Mouse (Mus musculus) CD4-positive helper T cell, adult 2 months (primary cell): Measurements from ENCODE around the gene Phactr1.

Experiments used
- DNase-seq: peaks from one replicate; pipeline ENCODE4 v3.0.0-alpha.2; 2012; ENCODE audit warnings: low read depth, missing footprints, low spot score

Phactr1 gene

DNA sequence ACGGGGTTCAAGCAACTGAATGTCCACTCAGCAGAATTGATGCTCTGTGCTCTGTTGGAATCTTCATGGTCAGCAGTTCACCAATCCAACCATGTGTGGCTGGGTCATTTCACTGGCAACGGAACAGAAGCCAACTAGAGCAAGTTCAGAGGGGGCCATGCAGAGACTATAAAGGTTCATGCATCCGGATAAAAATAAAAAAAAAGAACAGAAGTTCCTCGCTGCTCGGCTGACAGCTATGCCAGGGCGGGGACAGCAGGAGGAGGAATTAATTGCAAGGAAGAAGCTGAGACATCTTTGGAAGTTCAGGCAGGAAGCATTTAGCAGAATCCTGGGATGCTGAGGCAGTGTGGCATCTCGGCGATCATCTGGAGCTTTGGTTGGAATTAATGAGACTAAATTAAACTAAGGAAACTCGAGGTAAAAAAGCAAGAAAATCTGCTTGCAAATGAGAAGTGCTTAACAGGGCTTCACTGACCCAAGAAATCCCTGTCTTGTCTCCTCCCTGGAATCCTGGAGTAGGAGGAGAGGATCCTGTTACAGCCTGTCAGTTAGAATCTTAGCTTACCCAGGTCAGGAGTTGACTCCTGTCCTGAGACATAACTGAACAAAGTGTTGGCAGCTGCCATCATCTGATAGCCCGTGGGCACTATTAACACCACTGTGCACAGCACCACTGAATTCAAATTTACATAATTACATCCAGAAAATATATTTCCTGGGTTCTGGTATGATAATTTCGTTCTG lies 77.4 kb downstream of the Phactr1 start:
- no peak for DNase-seq

DNA sequence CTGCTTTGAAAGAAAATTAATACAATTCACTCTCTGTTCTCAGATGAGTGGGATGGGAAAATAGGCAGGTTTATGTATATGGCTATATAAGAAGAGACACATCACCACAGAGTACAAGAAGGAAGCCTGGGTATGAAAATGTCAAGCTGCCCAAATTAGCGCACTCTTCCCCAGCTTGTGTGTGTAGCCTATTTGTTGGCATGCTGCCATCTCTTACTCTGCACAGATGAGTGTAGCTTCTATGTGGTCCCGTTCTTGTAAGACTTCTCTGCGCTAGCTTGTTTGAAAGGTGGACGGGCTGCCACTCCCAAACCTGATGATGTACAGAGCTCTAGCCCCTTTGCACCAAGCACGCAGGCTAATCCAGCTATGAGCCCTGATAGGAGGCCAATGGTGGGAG lies 78.7 kb downstream of the Phactr1 start:
- DNase-seq: no peak

DNA sequence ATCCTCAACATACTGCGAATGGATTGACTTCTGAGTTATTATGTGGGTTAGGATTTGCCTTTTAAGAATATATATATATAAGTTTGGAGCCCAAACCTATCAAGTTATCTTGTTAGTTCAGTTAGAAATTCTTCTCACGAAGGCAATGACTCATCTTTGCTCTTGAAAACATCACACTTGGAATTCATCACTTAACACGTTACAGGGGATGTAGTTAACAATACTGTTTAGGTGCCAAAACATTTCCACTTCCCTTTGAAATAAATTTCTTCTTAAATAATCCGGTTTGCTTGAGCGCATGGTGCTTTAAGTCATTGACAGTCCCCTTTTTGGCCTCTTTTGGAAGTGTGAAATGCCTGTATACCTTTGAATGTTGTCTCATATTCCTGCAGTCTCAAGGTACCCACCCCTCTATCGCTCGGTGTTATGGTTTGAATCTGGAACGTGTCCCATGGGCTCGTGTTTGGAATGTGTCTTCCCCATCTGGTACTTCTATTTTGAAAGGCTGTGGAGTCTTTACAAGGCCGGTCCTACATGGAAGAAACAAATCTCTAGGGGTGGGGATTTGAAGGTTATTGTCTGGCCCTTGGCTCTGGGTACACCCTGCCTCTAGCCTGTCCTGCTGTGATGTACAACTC lies 80.6 kb downstream of the Phactr1 start:
- DNase-seq: no peak

DNA sequence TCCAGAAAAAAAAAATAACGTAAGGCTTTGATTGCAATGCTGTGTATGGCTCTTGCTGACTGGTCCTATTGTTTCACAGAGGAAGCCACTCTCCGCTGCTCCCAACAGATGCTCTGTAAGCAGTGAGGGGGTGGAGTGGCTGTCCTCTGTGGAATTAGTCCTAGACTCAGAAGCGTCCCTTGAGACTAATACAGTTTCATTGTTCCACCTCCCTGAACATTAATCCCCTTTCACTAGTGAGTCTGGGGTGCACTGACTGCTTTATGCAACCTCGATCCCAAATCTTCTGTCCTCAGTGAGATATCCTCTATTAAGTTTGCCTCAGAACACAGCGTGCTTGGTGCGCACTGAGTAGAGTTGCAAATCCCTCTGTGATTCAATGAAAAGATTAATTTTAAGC lies 91.9 kb downstream of the Phactr1 start:
- DNase-seq: no peak

DNA sequence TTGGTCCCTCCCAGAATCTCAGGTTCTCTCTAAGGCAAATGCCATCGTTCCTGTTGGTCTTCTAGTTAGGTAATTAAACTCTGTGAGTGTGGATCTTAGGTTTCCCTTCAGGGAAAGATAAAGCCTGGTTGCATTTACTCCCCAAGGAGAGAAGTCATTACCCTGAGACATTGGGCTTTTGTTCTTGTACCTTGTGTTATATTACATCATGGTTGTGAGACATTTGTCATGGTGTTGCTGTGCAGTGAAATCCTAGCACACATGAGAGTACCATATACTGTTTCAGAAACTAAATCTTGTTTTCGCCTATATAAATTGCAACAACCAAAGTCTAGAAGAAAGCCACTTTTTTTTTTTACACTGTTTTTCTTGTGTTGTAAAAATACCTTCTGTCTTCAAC lies 93.6 kb downstream of the Phactr1 start:
- no peak for DNase-seq

DNA sequence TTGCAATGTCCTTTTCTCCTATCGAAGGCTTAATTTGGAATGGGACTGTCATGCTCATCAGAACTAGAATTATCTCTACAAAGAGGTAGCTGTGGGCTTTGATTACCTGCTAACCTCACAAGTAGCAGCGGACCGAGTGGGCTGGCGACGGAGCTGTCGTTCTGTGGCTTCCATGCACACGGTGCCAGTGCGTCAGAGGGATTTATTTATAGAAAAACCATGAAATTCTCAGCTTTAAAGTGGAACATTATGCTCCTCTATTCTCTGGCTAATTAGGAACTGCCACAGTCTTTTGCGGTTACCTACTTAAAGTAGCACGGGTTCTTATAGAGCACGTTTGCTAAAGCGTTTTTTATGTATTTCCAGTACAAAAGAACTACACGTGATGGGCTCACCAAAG lies 101.7 kb downstream of the Phactr1 start:
- no peak for DNase-seq

DNA sequence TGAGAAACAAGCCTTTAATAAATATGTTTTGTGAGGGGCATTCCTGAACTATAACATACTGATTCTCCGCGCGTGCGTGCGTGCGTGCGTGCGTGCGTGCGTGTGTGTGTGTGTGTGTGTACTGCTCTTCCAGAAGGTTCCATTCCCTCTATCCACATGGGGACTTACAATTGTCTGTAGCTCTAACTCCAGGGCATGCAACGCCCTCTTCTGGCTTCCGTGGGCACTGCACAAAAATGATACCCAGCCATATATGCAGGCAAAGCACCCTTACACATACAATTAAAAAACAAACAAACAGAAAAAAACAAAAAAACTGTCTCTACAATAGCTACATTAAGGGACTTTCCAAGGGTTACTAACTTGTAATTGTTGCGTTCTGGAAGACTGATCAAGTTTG lies 108.8 kb downstream of the Phactr1 start:
- no peak for DNase-seq

DNA sequence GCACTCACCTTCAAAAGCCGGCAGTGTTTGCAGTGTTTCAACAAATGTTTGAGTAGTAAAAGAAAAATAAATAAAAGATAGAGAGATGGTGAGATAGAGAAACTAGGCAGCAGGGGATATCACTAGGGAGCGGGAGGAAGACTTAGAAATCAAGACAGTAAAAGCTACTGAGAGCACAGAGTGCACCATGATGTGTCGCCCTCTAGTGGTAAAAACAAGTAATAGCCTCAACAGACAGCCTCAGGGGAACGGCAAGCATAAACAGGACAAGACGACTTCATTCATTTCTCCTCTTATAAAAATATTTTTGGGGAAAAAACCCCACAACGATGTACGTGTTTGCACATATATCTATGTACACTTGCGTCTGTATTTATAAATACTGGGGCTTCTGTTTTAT lies 111.9 kb downstream of the Phactr1 start:
- peak; percentile 8 for DNase-seq

DNA sequence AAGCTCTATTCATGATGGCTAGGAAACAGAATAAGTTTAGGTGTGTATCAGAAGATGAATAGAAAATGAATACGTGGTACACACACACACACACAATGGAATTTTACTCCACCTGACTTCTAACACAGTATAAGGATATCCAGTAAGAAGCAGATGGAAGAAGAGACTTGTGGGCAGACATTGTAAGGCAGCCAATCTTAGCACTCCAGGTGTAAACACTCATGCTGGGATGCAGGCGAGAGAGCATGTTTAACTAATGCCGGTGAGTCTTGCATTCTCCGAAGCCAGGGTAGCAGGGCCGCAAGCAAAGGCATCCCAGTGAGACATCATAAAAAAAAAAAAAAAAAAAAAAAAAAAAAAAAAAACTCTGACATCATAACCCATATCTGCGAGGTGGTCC lies 120.1 kb downstream of the Phactr1 start:
- no peak for DNase-seq

DNA sequence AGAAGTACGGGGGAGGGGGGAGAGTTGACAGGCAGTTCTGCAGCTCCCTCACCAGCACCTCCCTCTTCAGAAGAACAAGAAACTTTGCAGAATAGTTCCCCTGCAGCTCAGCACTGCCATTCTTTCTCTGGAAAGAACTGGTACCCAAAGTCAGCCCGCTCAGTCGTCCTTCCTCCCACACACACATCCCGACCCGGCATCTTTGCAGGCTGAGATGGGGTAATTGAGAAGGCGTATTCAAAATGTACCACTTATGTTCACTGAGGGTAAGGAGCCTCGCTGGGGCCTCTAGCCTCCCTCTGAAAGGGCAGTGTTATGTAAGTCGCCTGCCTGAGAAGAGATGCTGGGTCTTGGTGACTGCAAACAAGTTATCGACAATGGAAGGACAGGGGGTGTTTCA lies 123.9 kb downstream of the Phactr1 start:
- no peak for DNase-seq

DNA sequence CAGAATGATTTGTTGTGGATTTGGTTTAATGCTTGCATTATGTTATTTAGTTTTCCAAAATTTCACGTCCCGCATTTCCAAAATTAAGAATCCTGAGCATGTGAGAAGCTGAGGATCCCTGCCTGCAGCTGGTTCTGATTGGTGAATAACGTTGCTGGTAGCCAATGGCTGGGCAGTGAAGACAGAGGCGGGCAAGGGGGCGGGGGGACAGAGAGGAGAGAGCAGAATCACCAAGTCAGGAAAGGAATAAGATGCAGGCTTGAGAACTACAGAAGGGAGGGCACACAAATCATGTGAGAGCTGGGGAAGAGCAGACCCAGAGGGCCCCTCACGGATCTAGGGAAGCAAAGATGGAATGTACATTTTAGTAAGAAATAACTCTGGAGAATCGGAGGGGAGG lies 132.3 kb downstream of the Phactr1 start:
- no peak for DNase-seq

DNA sequence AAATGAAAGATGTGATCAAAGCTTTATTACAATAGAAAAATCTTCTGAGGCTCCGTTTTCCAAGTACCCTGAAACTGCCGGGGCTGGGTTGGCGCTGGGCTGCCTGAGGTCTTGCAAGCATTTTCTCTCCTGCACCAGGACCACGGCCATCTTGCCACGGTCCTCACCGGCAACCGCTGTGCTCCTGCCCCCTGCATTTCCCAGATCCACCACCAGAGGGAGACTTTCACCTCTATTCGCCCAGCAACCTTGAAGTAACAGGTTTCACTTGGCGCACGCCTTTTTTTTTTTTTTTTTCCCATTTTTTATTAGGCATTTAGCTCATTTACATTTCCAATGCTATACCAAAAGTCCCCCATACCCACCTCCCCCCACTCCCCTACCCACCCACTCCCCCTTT lies 138.0 kb downstream of the Phactr1 start:
- DNase-seq: peak; percentile 39

DNA sequence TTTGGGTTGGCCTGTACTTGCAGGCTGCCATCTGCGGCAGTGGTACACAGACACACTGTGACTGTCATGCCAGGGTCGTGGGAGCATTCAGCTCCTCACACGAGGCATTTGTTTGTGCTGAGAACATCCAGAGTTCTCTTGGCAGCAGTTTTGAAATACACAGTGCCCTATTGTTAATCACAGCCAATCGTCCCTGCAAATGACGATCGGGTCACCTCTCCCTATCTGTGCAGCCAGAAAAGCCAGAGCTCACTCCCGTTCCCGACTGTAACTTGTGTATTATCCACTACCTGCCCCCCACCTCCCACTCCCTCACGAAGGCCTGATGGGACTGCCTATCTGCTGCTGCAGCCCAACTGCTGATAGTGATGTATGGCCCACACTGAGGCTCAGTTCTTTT lies 140.1 kb downstream of the Phactr1 start:
- no peak for DNase-seq

DNA sequence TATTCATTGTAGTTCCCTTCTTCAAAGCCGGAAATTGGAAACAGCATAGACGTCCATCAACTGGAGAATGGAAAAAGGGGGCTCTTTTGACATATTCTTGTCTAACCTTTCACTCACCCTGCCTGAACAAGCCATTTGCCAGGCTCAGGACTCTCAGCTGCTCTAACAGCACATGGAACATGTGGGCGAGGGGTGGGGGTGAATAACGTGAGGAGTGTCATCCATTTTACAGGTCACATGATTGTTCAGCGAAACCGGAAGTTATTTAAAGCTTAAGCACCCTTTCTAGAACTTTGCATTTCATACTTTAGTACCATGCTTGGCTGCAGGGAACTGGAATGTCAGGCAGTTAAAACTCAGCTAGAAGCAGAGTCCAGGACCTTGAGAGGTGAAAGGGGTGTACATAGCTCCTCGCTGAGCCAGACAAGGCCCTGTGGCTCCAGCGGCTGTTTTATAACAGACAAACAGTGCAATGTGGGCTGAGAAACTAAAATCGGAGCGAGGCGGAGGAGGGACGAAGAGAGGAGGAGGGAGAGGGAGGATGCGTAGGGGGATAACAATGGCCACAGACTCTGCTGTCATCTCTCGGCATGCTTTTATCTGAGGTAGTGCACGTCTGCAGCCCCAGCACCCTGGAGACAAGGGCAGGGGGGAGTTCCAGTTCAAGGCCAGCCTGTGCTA lies 141.1 kb downstream of the Phactr1 start:
- no peak for DNase-seq

DNA sequence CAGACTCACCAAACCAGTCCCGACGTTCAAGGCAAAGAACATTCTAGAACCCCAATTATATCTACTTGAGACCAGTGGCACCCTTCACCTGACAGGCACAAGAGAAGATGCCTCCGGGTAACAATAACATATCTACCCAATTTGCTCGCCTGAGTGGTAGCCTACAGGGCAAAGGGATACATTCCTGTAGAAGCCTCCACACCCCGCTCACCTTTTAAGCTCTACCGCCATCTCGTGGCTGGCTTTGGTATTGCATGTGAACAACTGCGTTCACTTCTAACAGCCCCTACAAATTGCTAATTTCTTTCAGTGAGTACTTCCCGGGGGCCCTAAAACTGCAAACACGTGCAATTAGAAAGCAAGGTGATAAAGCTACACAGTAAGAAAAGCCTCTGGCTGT lies 142.1 kb downstream of the Phactr1 start:
- DNase-seq: peak; percentile 30

DNA sequence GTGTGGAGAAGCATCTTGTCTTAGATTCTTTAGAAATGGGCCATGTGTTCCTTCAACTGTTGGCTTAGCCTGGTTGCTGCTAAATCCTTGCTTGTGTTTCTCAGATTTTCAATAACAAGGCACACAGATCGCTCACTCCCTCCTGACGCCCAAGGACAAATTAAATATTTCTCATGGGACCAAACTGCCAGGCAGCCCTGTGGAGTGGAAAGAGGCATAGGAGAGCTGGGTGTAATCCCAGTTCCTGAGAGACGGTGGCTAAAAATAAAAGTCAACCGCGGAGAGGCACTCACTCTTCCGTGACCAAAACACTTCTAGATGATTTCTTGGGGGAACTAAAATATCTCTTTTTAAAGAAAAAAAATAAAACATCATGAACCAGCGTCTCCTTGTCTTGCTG lies 143.5 kb downstream of the Phactr1 start:
- no peak for DNase-seq

DNA sequence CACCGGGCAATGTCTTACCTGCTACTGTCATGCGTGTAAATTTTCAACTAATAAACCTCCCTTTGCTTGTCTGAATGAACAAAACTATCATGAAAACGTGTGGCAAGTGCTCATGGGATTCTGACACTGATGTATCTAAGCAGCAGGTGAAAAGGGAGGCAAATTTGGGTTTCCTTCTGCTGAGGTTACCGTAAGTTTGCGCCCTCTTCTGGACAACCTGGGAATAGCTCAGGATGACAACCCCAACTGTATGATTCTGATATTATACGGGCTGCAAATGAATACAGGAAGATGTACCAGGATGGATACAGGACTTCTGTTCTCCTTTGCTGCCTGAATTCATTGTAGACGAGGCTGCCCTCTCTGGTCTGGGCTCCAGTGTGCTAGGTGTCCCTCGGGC lies 146.2 kb downstream of the Phactr1 start:
- DNase-seq: no peak

DNA sequence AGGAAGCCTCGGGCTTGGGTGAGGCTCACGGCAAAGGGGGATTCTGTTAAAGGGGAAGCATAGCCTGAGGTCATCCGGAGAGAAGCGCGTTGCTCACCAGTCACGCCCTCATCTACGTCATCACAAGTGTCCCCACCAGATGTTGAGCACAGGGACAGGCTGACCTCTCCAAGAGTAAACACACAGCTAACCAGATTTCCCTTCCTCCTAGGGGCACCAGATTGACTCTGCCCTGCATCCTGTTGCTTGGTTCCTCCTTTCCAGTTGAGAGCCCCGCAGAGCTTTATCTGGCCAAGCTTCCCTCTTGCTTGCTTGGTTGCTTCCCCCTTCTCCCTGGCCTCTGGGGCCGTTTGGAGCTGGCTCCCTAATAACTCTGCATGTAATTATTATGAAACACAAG lies 148.6 kb downstream of the Phactr1 start:
- no peak for DNase-seq

DNA sequence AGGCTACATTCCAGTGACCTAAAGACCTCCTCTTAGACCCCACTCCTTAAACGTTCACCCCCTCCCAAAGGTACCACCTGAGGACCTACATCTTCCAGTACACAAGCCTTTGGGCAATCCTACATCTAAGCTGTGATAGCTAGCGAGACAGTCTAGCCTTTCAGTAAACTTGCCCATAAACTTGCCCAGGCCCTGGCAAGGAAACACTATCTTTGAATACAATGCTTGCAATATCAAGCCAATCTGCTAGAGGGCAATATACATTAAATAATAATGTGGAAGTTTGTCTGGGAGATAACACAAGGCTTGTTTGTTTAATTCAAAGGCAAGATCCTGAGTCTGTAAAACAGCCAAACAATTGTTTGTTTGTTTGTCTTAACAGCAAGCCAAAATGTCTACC lies 155.0 kb downstream of the Phactr1 start:
- no peak for DNase-seq

DNA sequence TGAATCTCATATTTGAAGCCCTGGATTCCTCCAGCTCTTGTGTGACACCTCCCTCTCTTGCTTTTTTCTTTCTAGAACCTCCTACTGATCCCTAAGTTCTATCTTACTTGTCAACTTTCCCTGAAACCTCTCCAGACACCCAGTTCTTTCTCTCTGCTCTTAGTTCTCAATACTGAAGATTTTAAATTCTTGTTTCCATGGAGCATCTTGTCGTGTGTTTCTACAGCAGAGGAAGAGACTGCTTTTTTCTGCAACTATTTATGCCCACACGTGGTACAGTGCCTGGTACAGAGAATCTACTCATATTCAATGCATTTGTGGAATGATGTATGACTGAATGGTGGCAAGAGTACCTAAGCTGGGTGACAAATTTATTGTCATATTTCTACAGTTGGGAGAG lies 158.9 kb downstream of the Phactr1 start:
- DNase-seq: no peak

DNA sequence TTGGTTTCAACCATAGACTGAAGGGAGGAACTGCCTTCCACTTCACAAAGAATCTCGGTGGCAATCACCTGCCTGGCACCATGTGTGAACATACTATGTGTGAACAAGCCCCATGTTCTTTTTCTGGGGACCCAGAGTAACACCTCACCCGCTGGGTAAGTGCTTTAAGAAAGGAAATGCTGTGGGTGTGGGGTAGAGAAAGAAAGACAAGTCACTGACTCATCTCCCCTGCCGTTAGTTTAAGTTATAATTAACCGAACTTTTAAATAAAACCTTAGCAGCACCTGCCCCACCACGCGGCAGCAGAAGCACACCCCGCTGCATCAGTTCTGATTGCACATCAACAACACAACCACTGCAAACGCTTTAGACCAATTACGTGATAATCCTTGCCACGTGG lies 171.7 kb downstream of the Phactr1 start:
- no peak for DNase-seq

DNA sequence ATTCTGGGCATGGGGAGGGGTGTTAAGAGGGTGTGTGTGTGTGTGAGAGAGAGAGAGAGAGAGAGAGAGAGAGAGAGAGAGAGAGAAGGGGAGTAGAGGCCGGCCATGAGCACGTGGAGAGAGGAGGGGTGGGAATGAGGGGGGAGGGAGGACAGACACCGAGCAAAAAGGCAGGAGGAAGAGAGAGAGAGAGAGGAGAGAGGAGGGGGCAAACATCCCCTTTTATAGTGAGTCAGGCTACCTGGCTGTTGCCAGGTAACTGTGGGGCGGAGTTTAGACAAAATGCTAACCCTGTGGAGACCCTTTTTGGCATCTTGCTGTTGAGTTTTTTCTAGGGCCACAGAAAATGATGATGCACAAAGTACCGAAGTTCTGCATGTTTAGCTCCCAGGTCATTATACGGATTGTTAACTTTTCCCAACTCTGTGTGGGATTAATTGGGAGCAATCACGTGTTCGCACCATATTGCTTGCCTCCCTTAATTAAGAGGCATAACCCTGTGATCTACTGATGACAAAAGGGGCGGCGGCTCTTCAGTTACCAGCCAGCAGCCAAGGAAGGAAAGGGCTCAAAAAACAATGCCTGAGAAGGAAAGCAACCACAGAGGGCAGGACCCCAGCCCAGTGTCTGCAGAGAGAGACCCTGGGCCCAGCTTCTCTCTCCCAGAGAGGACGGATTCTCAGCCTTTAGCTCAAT lies 173.6 kb downstream of the Phactr1 start:
- DNase-seq: no peak
